Mouse (Mus musculus) liver, embryonic 11.5 days (tissue): ENCODE measurements at regions not wholly inside any gene's neighbourhood (a gene's known extent, or its start where the extent isn't known, plus 50 kb on each side); places are given as distances from the start of the nearest gene placed in this dataset.

Experiments used
- ATAC-seq: fragments of 200-750 bp; cut with Nextera tagmentation; replicated peaks from 2 replicates; pipeline ENCODE4 v1.8.0; 2017; ENCODE audit warnings: moderate number of reproducible peaks, mild to moderate bottlenecking, moderate TSS enrichment, moderate library complexity; ENCODE audit not compliant: low FRiP score
- DNase-seq: peaks from one replicate; pipeline ENCODE4 v3.0.0-alpha.2; 2017; ENCODE audit warnings: low spot score
- H3K27ac ChIP-seq: fragments of 300-500 bp; sonication (generic); 2 replicates; pipeline ENCODE4 v1.5.1; 2014; ENCODE audit warnings: mild to moderate bottlenecking, low read depth, low read length, control low read depth
- H3K27me3 ChIP-seq: fragments of 300-500 bp; sonication (generic); replicated peaks from 2 replicates; pipeline ENCODE4 v1.6.1; 2014; ENCODE audit warnings: low read length, mixed read lengths; ENCODE audit not compliant: control insufficient read depth, insufficient read depth
- H3K36me3 ChIP-seq: fragments of 300-500 bp; sonication (generic); 2 replicates; pipeline ENCODE4 v1.6.1; 2014; ENCODE audit warnings: mild to moderate bottlenecking, low read length, moderate library complexity, mixed read lengths; ENCODE audit not compliant: control insufficient read depth, insufficient read depth
- H3K4me1 ChIP-seq: fragments of 300-500 bp; sonication (generic); replicated peaks from 2 replicates; pipeline ENCODE4 v1.6.1; 2014; ENCODE audit warnings: low read length, mixed read lengths; ENCODE audit not compliant: control insufficient read depth, insufficient read depth
- H3K4me2 ChIP-seq: fragments of 300-500 bp; sonication (generic); 2 replicates; pipeline ENCODE4 v1.6.1; 2014; ENCODE audit warnings: mild to moderate bottlenecking, control low read depth, moderate library complexity
- H3K4me3 ChIP-seq: fragments of 300-500 bp; sonication (generic); 2 replicates; pipeline ENCODE4 v1.5.1; 2014; ENCODE audit warnings: low read depth, low read length, control low read depth
- H3K9ac ChIP-seq: fragments of 300-500 bp; sonication (generic); 2 replicates; pipeline ENCODE4 v1.6.1; 2014; ENCODE audit warnings: low read depth, low read length, control low read depth
- H3K9me3 ChIP-seq: fragments of 300-500 bp; sonication (generic); 2 replicates; pipeline ENCODE4 v1.6.1; 2016; ENCODE audit warnings: low read length, inconsistent platforms, mixed read lengths; ENCODE audit not compliant: control insufficient read depth
- WGBS: fragments of 180-500 bp; shearing (Covaris S2); extraction: QIAGEN DNeasy Blood & Tissue Kit; methylation state at CpG from one replicate; pipeline ENCODE4 v1.1.7; 2014; 5-methylcytosine and 5-hydroxymethylcytosine counted together

GRCm38 (mm10) chr9:94239479-94240241 is 298.2 kb downstream of the 1190002N15Rik start:
- DNase-seq (no peak), ATAC-seq (no peak)
- Histone ChIP-seq H3K9ac (no peak overlapping the region), H3K36me3 (no peaks in the 10 kb centered on the region), H3K27me3 (no peaks in the 10 kb centered on the region), H3K9me3 (no peaks in the 10 kb centered on the region), H3K4me1 (no peaks in the 10 kb centered on the region), H3K4me3 (no peak overlapping the region), H3K27ac (no peak overlapping the region), H3K4me2 (no peak overlapping the region)
- WGBS: 73% methylated on average over 8 of the region's 8 CpGs

- no peaks in the 10 kb centered on the region for H3K4me1 ChIP-seq
- no peaks in the 10 kb centered on the region for H3K27me3 ChIP-seq
- ATAC-seq: no peak
- no peak for DNase-seq
- H3K36me3 ChIP-seq: no peaks in the 10 kb centered on the region
- H3K27ac ChIP-seq: no peak overlapping the region
- no peaks in the 10 kb centered on the region for H3K9me3 ChIP-seq
- H3K4me2 ChIP-seq: no peak overlapping the region
- no peak overlapping the region for H3K9ac ChIP-seq
- H3K4me3 ChIP-seq: no peak overlapping the region
These were observed 299.3 kb downstream of the 1190002N15Rik start for GRCm38 (mm10) chr9:94238565-94238964.

GRCm38 (mm10) chr9:94229537-94229936 is 308.3 kb downstream of the 1190002N15Rik start:
- DNase-seq (no peak), ATAC-seq (no peak)
- no peaks in the 10 kb centered on the region for H3K27me3 ChIP-seq
- no peaks in the 10 kb centered on the region for H3K36me3 ChIP-seq
- no peak overlapping the region for H3K9ac ChIP-seq
- no peak overlapping the region for H3K27ac ChIP-seq
- H3K9me3 ChIP-seq: no peaks in the 10 kb centered on the region
- H3K4me2 ChIP-seq: no peak overlapping the region
- H3K4me1 ChIP-seq: no peaks in the 10 kb centered on the region
- WGBS: 67% methylated on average over 2 of the region's 2 CpGs
- no peak overlapping the region for H3K4me3 ChIP-seq

GRCm38 (mm10) chr9:94219116-94219515 is 318.8 kb downstream of the 1190002N15Rik start:
- H3K4me1 ChIP-seq: no peaks in the 10 kb centered on the region
- H3K27ac ChIP-seq: no peak overlapping the region
- H3K4me3 ChIP-seq: no peak overlapping the region
- H3K9ac ChIP-seq: no peak overlapping the region
- no peaks in the 10 kb centered on the region for H3K27me3 ChIP-seq
- no peak for DNase-seq
- no peak for ATAC-seq
- 69% methylated on average over 2 of the region's 2 CpGs for WGBS
- no peak overlapping the region for H3K4me2 ChIP-seq
- H3K9me3 ChIP-seq: no peaks in the 10 kb centered on the region
- H3K36me3 ChIP-seq: no peaks in the 10 kb centered on the region

GRCm38 (mm10) chr9:94216414-94217279 is 321.2 kb downstream of the 1190002N15Rik start:
- Histone ChIP-seq H3K36me3 (no peaks in the 10 kb centered on the region), H3K27ac (no peak overlapping the region), H3K4me3 (no peak overlapping the region), H3K27me3 (no peaks in the 10 kb centered on the region), H3K9ac (no peak overlapping the region), H3K4me2 (no peak overlapping the region), H3K9me3 (no peaks in the 10 kb centered on the region), H3K4me1 (no peaks in the 10 kb centered on the region)
- DNase-seq: no peak
- 71% methylated on average over 8 of the region's 8 CpGs for WGBS
- ATAC-seq: no peak

GRCm38 (mm10) chr9:94210467-94211249 is 327.2 kb downstream of the 1190002N15Rik start:
- Histone ChIP-seq H3K27me3 (no peaks in the 10 kb centered on the region), H3K9ac (no peak overlapping the region), H3K4me2 (no peak overlapping the region), H3K4me1 (no peaks in the 10 kb centered on the region), H3K9me3 (no peaks in the 10 kb centered on the region), H3K4me3 (no peak overlapping the region), H3K36me3 (no peaks in the 10 kb centered on the region), H3K27ac (no peak overlapping the region)
- WGBS: 66% methylated on average over 9 of the region's 9 CpGs
- no peak for DNase-seq
- no peak for ATAC-seq

GRCm38 (mm10) chr9:94208987-94209386 is 328.9 kb downstream of the 1190002N15Rik start:
- ATAC-seq: no peak

GRCm38 (mm10) chr9:94200892-94201291 is 337.0 kb downstream of the 1190002N15Rik start:
- Histone ChIP-seq H3K27me3 (no peaks in the 10 kb centered on the region), H3K4me3 (no peak overlapping the region), H3K4me1 (no peaks in the 10 kb centered on the region), H3K9ac (no peak overlapping the region), H3K9me3 (no peaks in the 10 kb centered on the region), H3K4me2 (no peak overlapping the region), H3K36me3 (no peaks in the 10 kb centered on the region), H3K27ac (no peak overlapping the region)
- ATAC-seq: no peak
- DNase-seq: no peak
- whole genome bisulfite sequencing: 84% methylated on average over 1 of the region's 1 CpGs

More at GRCm38 (mm10) chr9:94208987-94209386, 328.9 kb downstream of the 1190002N15Rik start:
- Histone ChIP-seq H3K27ac (no peak overlapping the region), H3K4me2 (no peak overlapping the region), H3K36me3 (no peaks in the 10 kb centered on the region), H3K9ac (no peak overlapping the region), H3K4me3 (no peak overlapping the region), H3K27me3 (no peaks in the 10 kb centered on the region), H3K4me1 (no peaks in the 10 kb centered on the region), H3K9me3 (no peaks in the 10 kb centered on the region)
- DNase-seq: no peak
- 89% methylated on average over 3 of the region's 3 CpGs for WGBS
